Mouse (Mus musculus): ENCODE results near the gene Ip6k3. TPM values are rescaled to one million over a fixed set of nuclear protein-coding genes. Genes with fewer than 3 reads are reported as not detected.

The Ip6k3 gene
- polyA plus RNA-seq, 1 experiment from 2014 or later: 0.22 TPM

DNA sequence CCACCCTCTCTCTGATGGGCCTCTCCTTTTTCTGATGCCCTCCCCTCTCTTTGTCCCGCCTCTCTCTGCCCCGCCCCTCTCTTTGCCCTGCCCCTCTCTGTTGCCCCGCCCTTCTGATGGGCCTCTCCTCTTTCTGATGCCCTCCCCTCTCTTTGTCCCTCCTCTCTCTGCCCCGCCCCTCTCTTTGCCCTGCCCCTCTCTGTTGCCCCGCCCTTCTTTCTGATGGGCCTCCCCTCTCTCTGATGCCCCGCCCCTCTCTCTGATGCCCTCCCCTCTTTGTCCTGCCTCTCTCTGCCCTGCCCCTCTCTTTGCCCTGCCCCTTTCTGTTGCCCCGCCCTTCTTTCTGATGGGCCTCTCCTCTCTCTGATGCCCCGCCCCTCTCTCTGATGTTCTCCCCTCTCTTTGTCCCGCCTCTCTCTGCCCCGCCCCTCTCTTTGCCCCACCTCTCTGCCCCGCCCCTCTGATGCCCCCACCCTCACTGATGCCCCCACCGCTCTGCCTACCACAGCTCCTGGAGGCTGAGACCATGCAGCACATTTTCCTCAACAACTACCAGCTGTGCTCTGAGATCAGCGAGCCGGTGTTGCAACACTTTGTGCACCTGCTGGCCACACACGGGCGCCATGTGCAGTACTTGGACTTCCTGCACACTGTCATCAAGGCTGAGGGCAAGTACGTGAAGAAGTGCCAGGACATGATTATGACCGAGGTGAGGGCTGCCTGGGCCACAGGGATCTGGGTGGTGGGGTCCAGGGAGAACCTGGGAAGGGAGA, 61.7 kb downstream of the Ip6k3 start:
- ATAC-seq (ENCODE audit: insufficient read depth): no peak
- Histone ChIP-seq H3K4me2 (no peak overlapping the region), H3K4me3 (replicated peaks) (no peak overlapping the region), H3K9me3 (replicated peaks) (no peaks in the 10 kb centered on the region), H3K27ac (replicated peaks) (no peak overlapping the region), H3K4me1 (replicated peaks) (no peaks in the 10 kb centered on the region), H3K36me3 (replicated peaks) (no peaks in the 10 kb centered on the region), H3K27me3 (no peaks in the 10 kb centered on the region), H3K9ac (no peak overlapping the region)
- WGBS (ENCODE audit: insufficient replicate concordance): 62% methylated on average over 18 of the region's 18 CpGs

GRCm38 (mm10) chr17:27101675-27102074, 65.9 kb downstream of the Ip6k3 start:
- no peak for ATAC-seq (ENCODE audit: insufficient read depth)
- Histone ChIP-seq H3K27ac (replicated peaks) (no peak overlapping the region), H3K4me1 (replicated peaks) (no peaks in the 10 kb centered on the region), H3K9ac (no peak overlapping the region), H3K27me3 (no peaks in the 10 kb centered on the region), H3K4me2 (no peak overlapping the region), H3K4me3 (replicated peaks) (no peak overlapping the region), H3K9me3 (replicated peaks) (no peaks in the 10 kb centered on the region), H3K36me3 (replicated peaks) (no peaks in the 10 kb centered on the region)
- WGBS (ENCODE audit: insufficient replicate concordance): 75% methylated on average over 5 of the region's 5 CpGs

- Histone ChIP-seq H3K4me1 (replicated peaks) (no peaks in the 10 kb centered on the region), H3K9ac (no peak overlapping the region), H3K9me3 (replicated peaks) (no peaks in the 10 kb centered on the region), H3K36me3 (replicated peaks) (no peaks in the 10 kb centered on the region), H3K4me2 (no peak overlapping the region), H3K27me3 (no peaks in the 10 kb centered on the region), H3K27ac (replicated peaks) (no peak overlapping the region), H3K4me3 (replicated peaks) (no peak overlapping the region)
- WGBS (ENCODE audit: insufficient replicate concordance): 46% methylated on average over 13 of the region's 13 CpGs
- no peak for ATAC-seq (ENCODE audit: insufficient read depth)
These were observed 71.9 kb downstream of the Ip6k3 start for GRCm38 (mm10) chr17:27095690-27096089.

Other genes starting within 250 kb of the Ip6k3 start
- 1.8 and 2.6 TPM in 2 replicates for gene Phf1, start 234.7 kb downstream of the Ip6k3 start, polyA plus RNA-seq (2015; fragmentation: Nextera tagmentation; extraction: Ambion mirVana)
- gene Cuta, start 228.2 kb downstream of the Ip6k3 start, polyA plus RNA-seq (2015; fragmentation: Nextera tagmentation; extraction: Ambion mirVana): 85.9 and 86.7 TPM in 2 replicates
- gene Syngap1, start 226.5 kb downstream of the Ip6k3 start, polyA plus RNA-seq (2015; fragmentation: Nextera tagmentation; extraction: Ambion mirVana): 0.21 and 0.28 TPM in 2 replicates
- gene Zbtb9, start 194.6 kb downstream of the Ip6k3 start, polyA plus RNA-seq (2015; fragmentation: Nextera tagmentation; extraction: Ambion mirVana): 5.0 and 5.8 TPM in 2 replicates
- 2.0 and 2.1 TPM in 2 replicates for gene Bak1, start 138.8 kb downstream of the Ip6k3 start, polyA plus RNA-seq (2015; fragmentation: Nextera tagmentation; extraction: Ambion mirVana)
- 0.67 and 0.89 TPM in 2 replicates for gene Itpr3, start 110.5 kb downstream of the Ip6k3 start, polyA plus RNA-seq (2015; fragmentation: Nextera tagmentation; extraction: Ambion mirVana)
- gene Uqcc2, start 33.9 kb downstream of the Ip6k3 start, polyA plus RNA-seq (2015; fragmentation: Nextera tagmentation; extraction: Ambion mirVana): 135 and 146 TPM in 2 replicates
- 4.4 and 5.1 TPM in 2 replicates for gene Lemd2, start 36.7 kb upstream of the Ip6k3 start, polyA plus RNA-seq (2015; fragmentation: Nextera tagmentation; extraction: Ambion mirVana)